Mouse (Mus musculus) cerebellum, adult 8-10 months (tissue): ENCODE results near the gene Nr2f1.

ENCODE experiments used
- DNase-seq: peaks from one replicate; pipeline ENCODE4 v3.0.0; 2022

Nr2f1 gene

DNA sequence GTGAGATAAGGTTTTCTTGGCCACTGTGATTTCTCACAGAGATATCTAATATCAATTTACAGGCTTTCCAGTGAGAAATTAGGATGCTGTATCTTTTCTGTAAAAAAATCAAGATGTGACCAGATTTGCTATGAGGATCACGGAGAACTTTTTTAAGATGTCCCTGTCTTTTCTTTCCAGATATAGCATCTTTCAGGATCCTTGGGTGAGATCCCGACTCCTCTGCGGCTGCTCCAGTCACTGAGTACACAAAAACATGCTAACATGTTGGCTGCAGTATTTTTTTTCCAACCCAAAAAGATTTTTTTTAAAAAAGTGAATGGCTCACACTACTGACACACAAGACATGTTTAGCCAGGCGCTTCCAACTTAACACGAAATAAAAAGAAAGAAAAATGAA lies 20.8 kb downstream of the Nr2f1 start:
- no peak for DNase-seq

- DNase-seq, result no peak
Observed at GRCm38 (mm10) chr13:78178021-78178420, 21.5 kb downstream of the Nr2f1 start.

DNA sequence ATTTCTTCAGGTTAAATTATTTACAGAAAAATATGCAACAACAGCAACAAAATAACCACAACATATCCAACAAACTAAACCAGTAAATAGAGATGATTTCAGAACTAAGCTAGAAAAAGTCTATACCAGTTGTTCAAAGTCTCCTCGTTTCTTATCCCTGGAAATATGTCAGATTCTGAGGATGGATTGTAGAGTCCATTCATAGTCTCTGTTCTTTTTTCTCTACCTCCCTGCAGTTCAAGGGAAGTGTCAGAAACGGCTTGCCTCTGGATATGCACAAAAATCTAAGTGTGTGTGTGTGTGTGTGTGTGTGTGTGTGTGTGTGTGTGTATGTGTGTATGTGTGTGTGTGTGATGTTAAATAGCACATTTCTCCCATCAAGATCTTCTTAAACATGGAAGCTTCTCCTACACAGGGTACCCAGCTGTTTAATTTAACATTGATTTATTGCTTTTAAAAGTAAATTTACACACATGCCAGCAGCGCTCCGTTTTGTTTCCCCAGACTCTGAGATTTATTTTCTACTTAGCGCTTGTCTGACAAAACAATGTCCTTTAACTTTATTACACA lies 22.1 kb downstream of the Nr2f1 start:
- no peak for DNase-seq

GRCm38 (mm10) chr13:78175821-78176380 lies 23.7 kb downstream of the Nr2f1 start:
- no peak for DNase-seq

GRCm38 (mm10) chr13:78174891-78175290 lies 24.7 kb downstream of the Nr2f1 start:
- DNase-seq, result no peak

- no peak for DNase-seq
Observed at GRCm38 (mm10) chr13:78174191-78174590, 25.4 kb downstream of the Nr2f1 start.

- no peak for DNase-seq
Observed at GRCm38 (mm10) chr13:78172861-78173260, 26.7 kb downstream of the Nr2f1 start.

- no peak for DNase-seq
Observed at GRCm38 (mm10) chr13:78171984-78172636, 27.4 kb downstream of the Nr2f1 start.

DNA sequence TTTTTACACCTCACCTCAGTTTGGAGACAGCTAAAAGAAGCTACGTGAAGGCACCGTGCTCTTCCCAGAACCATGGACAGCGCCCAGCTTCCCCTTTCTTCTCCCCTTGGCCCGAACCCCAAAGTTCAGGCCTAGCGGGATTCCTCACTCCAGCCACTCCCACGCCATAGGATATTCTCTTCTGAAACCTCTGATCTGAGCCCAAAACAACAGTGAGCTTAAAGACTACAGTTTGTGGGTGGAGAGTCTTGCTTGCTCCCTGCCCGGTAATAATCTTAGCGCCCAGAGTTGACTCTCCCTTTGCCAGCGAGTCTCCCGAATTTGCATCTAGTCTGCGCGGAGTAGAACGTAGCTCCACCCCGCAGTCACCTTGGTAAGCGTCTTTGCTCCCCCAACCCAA lies 28.2 kb downstream of the Nr2f1 start:
- no peak for DNase-seq

DNA sequence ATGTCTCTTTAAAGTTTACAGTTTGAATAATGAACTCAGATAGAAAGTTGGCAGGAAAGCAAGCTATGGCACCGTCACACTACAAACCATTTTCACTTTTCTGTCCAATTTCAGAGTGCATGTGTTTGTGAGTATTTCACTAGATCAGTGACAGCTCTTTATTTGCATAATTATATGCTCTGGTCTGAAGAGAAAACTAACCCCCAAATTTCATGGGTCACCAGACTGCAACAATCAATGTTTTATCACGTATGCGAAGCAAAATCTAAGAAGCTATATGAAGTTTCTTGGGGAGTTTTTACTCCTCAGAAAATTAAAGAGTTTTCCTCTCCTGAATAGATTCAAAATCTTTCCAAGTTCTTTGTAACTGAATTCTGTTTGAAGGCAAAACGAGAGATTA lies 31.4 kb downstream of the Nr2f1 start:
- DNase-seq, result no peak

- no peak for DNase-seq
Observed at GRCm38 (mm10) chr13:78164941-78165340, 34.6 kb downstream of the Nr2f1 start.

- DNase-seq, result peak; percentile 68
Observed at GRCm38 (mm10) chr13:78163087-78163958, 36.2 kb downstream of the Nr2f1 start.

- DNase-seq, result no peak
Observed at GRCm38 (mm10) chr13:78162149-78162548, 37.4 kb downstream of the Nr2f1 start.

- DNase-seq, result no peak
Observed at GRCm38 (mm10) chr13:78157465-78157864, 42.1 kb downstream of the Nr2f1 start.
